Mouse (Mus musculus): ENCODE data around the gene A630089N07Rik. TPM values are rescaled to one million over a fixed set of nuclear protein-coding genes. Genes with fewer than 3 reads are reported as not detected.

Gene A630089N07Rik
- 23.6 TPM for polyA plus RNA-seq (2017; shearing (Covaris generic))

GRCm38 (mm10) chr16:98081889-98082818 lies at the start of gene A630089N07Rik:
A630089N07Rik (minus strand) TSS chr16:98082450.

GRCm38 (mm10) chr16:97996616-97997382 lies 85.5 kb downstream of the A630089N07Rik start, which contains the start of gene B230307C23Rik:
B230307C23Rik (plus strand) TSS chr16:97997315.

GRCm38 (mm10) chr16:97962151-97962948 lies 119.9 kb downstream of the A630089N07Rik start, which contains the start of the genes C2cd2 and Zbtb21:
C2cd2 (minus strand) TSS chr16:97962598.
Zbtb21 (minus strand) TSS chr16:97962622.

Other genes starting within 250 kb of the A630089N07Rik start
- gene Prdm15, start 230.6 kb downstream of the A630089N07Rik start, polyA plus RNA-seq (2017; shearing (Covaris generic)): 29.6 TPM
- gene C2cd2, start 119.9 kb downstream of the A630089N07Rik start, polyA plus RNA-seq (2017; shearing (Covaris generic)): 4.9 TPM
- gene Zbtb21, start 119.8 kb downstream of the A630089N07Rik start, polyA plus RNA-seq (2017; shearing (Covaris generic)): 18.6 TPM
- gene B230307C23Rik, start 85.1 kb downstream of the A630089N07Rik start, polyA plus RNA-seq (2017; shearing (Covaris generic)): 42.9 TPM

All from activated CD4-positive, CD25-positive, alpha-beta regulatory T cell, adult 9 weeks (primary cell).